Mouse (Mus musculus): ENCODE results near the gene Zscan18. TPM values are rescaled to one million over a fixed set of nuclear protein-coding genes. Genes with fewer than 3 reads are reported as not detected.

Gene Zscan18
- total and polyA plus RNA-seq, 3 experiments: 0.04 TPM; not detected in 2

DNA sequence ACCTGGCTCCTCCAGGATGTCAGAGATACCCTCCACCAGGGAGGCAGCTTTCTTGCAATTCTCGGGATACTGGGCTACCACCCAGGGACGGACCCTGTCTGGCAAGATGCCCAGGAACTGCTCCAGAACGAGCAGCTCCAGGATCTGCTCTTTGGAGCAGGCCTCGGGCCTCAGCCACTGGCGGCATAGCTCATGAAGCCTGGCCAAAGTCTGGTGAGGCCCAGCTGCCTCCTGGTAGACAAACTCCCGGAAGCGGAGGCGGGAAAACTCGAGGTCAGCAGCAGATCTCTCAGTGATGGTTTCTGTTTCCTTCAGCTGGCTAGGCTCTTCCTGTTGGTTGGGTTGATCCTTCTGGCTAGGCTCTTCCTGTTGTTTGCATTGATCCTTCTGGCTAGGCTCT, 29.3 kb downstream of the Zscan18 start:
- TF ChIP-seq NRF1 (IDR thresholded peaks at IDR 0.05; ENCODE audit: insufficient read depth, low read depth, low read length, poor library complexity, severe bottlenecking) (no peak), SMC3 (IDR thresholded peaks at IDR 0.05; ENCODE audit: low read depth, low read length) (no peak), MXI1 (IDR thresholded peaks at IDR 0.05; ENCODE audit: low read depth, low read length) (no peak), SIN3A (IDR thresholded peaks at IDR 0.05; ENCODE audit: low read length) (no peak), GABPA (IDR thresholded peaks at IDR 0.05; ENCODE audit: low read depth, low read length) (no peak), GATA1 (IDR thresholded peaks at IDR 0.05; ENCODE audit: low read depth, low read length) (no peak), ZKSCAN1 (IDR thresholded peaks at IDR 0.05; ENCODE audit: low read depth, low read length) (no peak), MYB (IDR thresholded peaks at IDR 0.05; ENCODE audit: low read depth, low read length) (no peak), POLR2AphosphoS2 (IDR thresholded peaks at IDR 0.05; ENCODE audit: low read length) (no peak), UBTF (IDR thresholded peaks at IDR 0.05; ENCODE audit: borderline replicate concordance, insufficient read depth, low read depth, low read length) (no peak), MAFK (IDR thresholded peaks at IDR 0.05; ENCODE audit: borderline replicate concordance, low read depth, low read length) (no peak), MYC (IDR thresholded peaks at IDR 0.05; ENCODE audit: low read depth, low read length) (no peak), TAL1 (IDR thresholded peaks at IDR 0.05; ENCODE audit: low read length) (no peak)
- H3K36me3 ChIP-seq (ENCODE audit: control insufficient read depth in 1 of 2, insufficient read depth in 2 of 2, low read length in 2 of 2): no peaks in the 10 kb centered on the region
- no peaks in the 10 kb centered on the region for H3K4me1 ChIP-seq (ENCODE audit: control insufficient read depth in 1 of 2, insufficient read depth in 2 of 2, low read length in 2 of 2)
- no peak overlapping the region for H3K4me3 ChIP-seq (ENCODE audit: control insufficient read depth in 1 of 2, insufficient read depth in 1 of 2, low read depth in 2 of 2, low read length in 2 of 2)
- no peak for DNase-seq (ENCODE audit: low read depth, low spot score)
- H3K27ac ChIP-seq (ENCODE audit: control insufficient read depth, low read depth, low read length): no peak overlapping the region
- no peak overlapping the region for H3K9ac ChIP-seq (ENCODE audit: control insufficient read depth, low read depth, low read length, poor library complexity, severe bottlenecking)
- H3K9me3 ChIP-seq (replicated peaks; ENCODE audit: insufficient read depth, low read length): no peaks in the 10 kb centered on the region
- no peaks in the 10 kb centered on the region for H3K79me2 ChIP-seq (ENCODE audit: control insufficient read depth, insufficient read depth, low read length, poor library complexity)
- H3K27me3 ChIP-seq (ENCODE audit: control insufficient read depth in 1 of 2, insufficient read depth in 2 of 2, low read length in 2 of 2): no peaks in the 10 kb centered on the region; a peak in 1 of 4 replicates

DNA sequence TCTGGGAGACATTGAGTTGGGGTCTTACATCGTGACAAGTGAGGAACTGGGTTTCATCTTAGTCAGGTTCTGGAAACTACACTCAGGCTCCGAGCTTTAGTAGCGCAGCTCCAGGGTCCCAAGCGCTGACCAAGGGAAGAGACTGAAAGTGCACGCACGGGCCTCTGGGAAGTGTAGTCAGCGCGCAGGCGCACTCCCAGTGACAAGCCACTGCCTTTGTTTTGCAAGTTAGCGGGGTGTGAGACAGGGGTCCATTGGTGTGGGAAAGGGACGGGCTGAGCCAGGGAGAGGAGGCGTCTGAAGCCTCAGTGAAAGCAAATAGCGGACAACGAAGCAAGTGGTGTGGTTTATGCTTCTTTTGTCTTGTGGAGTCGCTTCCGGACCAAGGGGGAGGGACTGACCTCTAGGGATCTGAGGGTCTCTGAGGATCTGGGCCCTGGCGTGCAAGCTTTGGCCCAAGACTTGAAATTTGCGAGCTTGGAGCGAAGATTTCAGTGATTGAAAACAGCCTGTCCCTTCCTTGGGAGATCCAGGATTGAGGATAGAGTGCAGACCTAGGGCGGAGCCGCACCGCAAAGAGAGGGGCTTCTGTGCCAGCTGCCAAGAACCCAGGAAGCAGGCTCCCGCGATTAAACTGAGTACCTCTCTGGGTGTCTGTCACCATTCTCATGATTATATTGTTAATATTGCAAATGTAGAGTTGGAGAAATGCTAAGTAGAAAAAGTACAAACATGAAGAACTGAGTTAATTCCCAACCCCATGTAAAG, 53.8 kb downstream of the Zscan18 start:
- Histone ChIP-seq H3K36me3 (ENCODE audit: control insufficient read depth in 1 of 2, insufficient read depth in 2 of 2, low read length in 2 of 2) (no peaks in the 10 kb centered on the region), H3K4me1 (ENCODE audit: control insufficient read depth in 1 of 2, insufficient read depth in 2 of 2, low read length in 2 of 2) (no peaks in the 10 kb centered on the region)

More for the DNA sequence above, 53.8 kb downstream of the Zscan18 start:
- no peaks in the 10 kb centered on the region for H3K27me3 ChIP-seq (ENCODE audit: control insufficient read depth in 1 of 2, insufficient read depth in 2 of 2, low read length in 2 of 2)
- H3K79me2 ChIP-seq (ENCODE audit: control insufficient read depth, insufficient read depth, low read length, poor library complexity): no peaks in the 10 kb centered on the region
- no peak for TF ChIP-seq ETS1 (IDR thresholded peaks at IDR 0.05; ENCODE audit: low read depth, low read length)
- TF ChIP-seq SIN3A (IDR thresholded peaks at IDR 0.05; ENCODE audit: low read length): no peak
- TF ChIP-seq JUND (IDR thresholded peaks at IDR 0.05; ENCODE audit: low read depth, low read length): no peak
- no peak for TF ChIP-seq MYC (IDR thresholded peaks at IDR 0.05; ENCODE audit: low read depth, low read length)
- TF ChIP-seq GABPA (IDR thresholded peaks at IDR 0.05; ENCODE audit: low read depth, low read length): no peak
- TF ChIP-seq MXI1 (IDR thresholded peaks at IDR 0.05; ENCODE audit: low read depth, low read length): no peak
- TF ChIP-seq ZNF384 (IDR thresholded peaks at IDR 0.05; ENCODE audit: low read depth, low read length): no peak
- TF ChIP-seq NRF1 (IDR thresholded peaks at IDR 0.05; ENCODE audit: insufficient read depth, low read depth, low read length, poor library complexity, severe bottlenecking): no peak
- TF ChIP-seq POLR2A (IDR thresholded peaks at IDR 0.05; ENCODE audit: control insufficient read depth in 1 of 2, insufficient read depth in 1 of 2, low read depth in 1 of 2, low read length in 2 of 2, poor library complexity in 1 of 2): no peak
- no peak for TF ChIP-seq E2F4 (IDR thresholded peaks at IDR 0.05; ENCODE audit: borderline replicate concordance, low read depth, low read length)
- no peak for TF ChIP-seq TAL1 (IDR thresholded peaks at IDR 0.05; ENCODE audit: low read length)
- TF ChIP-seq MEF2A (IDR thresholded peaks at IDR 0.05; ENCODE audit: extremely low read depth, insufficient replicate concordance, low read depth, low read length, poor library complexity, severe bottlenecking): no peak
- no peak for TF ChIP-seq ZKSCAN1 (IDR thresholded peaks at IDR 0.05; ENCODE audit: low read depth, low read length)
- TF ChIP-seq ZMIZ1 (IDR thresholded peaks at IDR 0.05; ENCODE audit: low read depth, low read length): no peak
- no peak for TF ChIP-seq POLR2AphosphoS2 (IDR thresholded peaks at IDR 0.05; ENCODE audit: low read length)
- TF ChIP-seq KAT2A (conservative IDR thresholded peaks at IDR 0.05; ENCODE audit: low read depth, low read length): no peak
- TF ChIP-seq USF1 (IDR thresholded peaks at IDR 0.05; ENCODE audit: low read depth, low read length): no peak
- TF ChIP-seq RAD21 (IDR thresholded peaks at IDR 0.05; ENCODE audit: low read depth, low read length): no peak
- TF ChIP-seq MYB (IDR thresholded peaks at IDR 0.05; ENCODE audit: low read depth, low read length): no peak
- H3K9me3 ChIP-seq (replicated peaks; ENCODE audit: insufficient read depth, low read length): no peaks in the 10 kb centered on the region
- DNase-seq (ENCODE audit: low read depth, low spot score): no peak
- no peak overlapping the region for H3K9ac ChIP-seq (ENCODE audit: control insufficient read depth, low read depth, low read length, poor library complexity, severe bottlenecking)
- H3K4me3 ChIP-seq (ENCODE audit: control insufficient read depth in 1 of 2, insufficient read depth in 1 of 2, low read depth in 2 of 2, low read length in 2 of 2): no peak overlapping the region
- H3K27ac ChIP-seq (ENCODE audit: control insufficient read depth, low read depth, low read length): no peak overlapping the region

Measured in MEL (cell line).